Mouse (Mus musculus) spleen, postnatal 10 days (tissue): ENCODE measurements around the gene Phf2.
A peak's percentile ranks its signal among the peaks of the same experiment; 100 is the strongest.

ENCODE experiments used
- DNase-seq, 2 experiments: peaks; one replicate each; pipeline ENCODE4 v3.0.0; 2021 to 2022; ENCODE audit warnings: low spot score in 2 of 2

Phf2 gene

GRCm38 (mm10) chr13:48870771-48871731 is at the start of gene Phf2:
Phf2 (minus strand) TSS chr13:48871119.
- peak; percentile 53 to 71 for DNase-seq

DNA sequence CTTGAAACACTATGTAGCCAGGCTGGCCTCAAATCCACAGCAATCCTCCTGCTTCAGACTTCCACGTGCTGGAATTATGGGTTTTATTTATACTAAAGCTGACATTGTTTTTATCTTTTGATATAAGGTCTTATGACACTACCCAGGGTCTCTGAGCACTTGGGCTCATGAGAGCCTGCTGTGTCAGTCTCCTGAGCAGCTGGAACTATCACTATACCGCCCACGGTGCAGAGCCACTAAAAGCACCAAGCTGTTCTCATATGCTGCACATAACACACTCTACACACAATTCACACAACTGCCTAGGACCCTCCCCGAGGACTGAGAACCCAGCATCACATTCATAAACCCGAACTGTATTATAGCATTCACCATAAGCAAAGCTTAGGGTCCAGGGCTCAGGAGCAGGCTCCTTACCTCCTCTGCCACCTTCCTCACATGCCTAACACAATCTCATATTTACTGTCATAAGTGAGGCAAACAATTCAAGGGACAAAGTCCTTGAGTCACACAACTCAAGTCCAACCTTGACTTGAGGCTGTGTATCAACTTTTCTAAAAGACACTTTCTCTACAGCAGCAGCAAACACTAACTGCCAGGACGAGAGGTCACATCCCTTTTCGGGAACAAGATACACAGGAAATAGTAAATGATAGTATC is 49.0 kb upstream of the Phf2 start:
- DNase-seq: no peak

GRCm38 (mm10) chr13:48917113-48917599 is 46.2 kb upstream of the Phf2 start:
- DNase-seq: no peak

DNA sequence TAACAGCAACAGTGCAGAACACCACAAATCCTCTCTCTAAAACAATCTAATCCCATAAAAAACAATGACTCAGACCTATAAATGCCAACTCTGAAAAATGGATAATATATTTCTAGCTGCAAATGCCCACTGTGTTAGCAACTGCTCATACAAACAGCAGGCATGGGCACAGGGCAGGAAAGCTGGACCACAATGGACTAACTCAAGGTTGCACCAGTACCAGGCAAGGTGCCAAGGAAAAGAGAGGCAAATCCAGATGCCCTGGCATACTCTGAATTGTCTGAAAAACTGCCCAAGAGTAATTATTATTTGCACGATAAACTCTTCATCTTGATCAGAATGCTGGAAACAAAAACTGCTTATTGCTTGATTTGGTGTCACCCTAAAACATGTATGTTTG is 42.8 kb upstream of the Phf2 start:
- DNase-seq: no peak

DNA sequence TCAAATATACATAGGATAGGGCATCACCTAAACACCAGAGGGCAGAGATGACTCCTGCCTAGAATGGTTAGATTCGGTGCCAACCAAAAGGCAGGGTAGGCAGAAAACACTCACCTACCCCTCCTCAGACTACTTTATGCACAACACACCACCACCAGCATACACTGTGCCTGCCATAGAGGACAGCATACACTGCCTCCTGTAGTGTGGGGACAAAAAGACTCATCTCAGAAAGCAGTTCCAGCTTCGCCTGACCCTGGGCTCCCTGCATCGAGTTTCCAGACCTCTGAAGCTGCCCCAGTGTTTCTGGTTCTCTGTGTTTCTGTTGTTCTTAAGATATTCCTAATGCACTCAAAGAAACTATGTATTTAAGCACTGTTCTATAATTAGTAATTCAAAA is 42.2 kb upstream of the Phf2 start:
- no peak for DNase-seq

DNA sequence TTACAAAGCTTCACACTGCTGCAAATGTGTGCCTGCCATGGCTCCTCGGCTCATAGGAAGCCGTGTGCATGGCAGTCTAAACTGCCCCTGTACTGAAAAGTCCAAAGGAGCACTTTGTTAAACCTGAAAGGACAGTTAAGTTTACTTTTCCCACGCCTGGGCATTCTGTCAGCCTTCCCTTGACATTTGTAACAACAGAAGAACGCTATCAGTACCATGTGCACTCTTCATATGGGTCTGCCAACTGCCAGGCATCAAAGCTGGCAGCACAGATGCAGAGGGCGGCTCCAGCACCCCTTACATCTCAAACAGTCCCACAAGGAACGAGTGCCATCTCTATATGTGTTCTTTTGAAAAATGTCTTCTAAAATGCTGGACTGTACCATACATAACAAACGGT is 40.5 kb upstream of the Phf2 start:
- no peak for DNase-seq

- DNase-seq: no peak
These were observed 34.5 kb upstream of the Phf2 start for GRCm38 (mm10) chr13:48905458-48905857.

- DNase-seq: no peak
These were observed 24.5 kb upstream of the Phf2 start for GRCm38 (mm10) chr13:48895376-48895775.

DNA sequence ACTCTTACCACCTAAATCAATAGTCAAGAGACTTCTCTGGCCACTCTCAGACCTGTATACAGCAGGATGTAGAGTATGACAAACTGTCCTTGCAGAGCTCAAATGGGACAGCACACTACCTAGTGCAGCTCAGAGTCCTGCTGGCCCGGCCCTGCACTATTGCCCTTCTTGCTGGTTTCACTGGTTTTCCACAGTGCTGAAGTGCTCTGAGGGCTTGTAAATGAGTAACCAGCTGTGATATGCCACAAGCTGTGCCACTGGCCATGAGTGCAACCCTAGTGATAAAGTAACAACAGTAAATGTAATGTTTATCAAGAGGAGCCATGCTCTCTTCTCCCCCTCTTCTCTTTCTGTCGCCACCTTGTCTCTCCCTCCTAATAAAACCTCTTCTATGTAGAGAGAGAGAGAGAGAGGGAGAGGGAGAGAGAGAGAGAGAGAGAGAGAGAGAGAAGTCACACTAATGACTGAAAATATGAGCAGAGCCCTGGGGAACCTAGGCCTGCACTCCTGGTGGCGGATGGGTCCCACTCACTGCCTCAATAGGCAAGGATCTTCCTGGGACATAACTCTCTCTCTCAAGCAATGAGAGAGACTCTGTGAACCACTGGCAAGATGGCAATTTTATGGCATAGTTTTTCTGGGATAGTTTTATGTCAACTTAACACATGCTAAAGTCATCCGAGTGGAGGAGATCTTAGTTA is 19.5 kb upstream of the Phf2 start:
- no peak for DNase-seq

DNA sequence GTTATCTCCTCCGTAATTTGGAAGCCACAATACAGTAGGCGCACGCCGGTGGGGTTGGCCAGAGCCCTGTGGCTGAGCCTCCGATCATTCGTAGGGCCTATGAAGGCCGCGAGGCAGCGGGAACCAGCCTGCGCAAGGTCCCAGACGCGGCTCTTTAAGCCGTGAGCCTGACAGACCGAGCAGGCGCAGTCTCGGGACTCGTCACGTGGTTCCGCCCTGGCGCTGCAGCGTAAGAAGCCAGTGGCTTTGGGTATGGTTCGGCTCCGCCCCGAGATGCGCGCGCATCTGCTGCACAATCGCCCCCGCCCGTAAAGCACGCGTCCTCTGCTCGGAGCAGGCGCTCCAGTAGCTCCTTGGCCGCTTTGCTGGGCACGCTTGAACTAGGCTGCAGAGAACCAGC is 7.6 kb upstream of the Phf2 start:
- DNase-seq: peak; percentile 95 to 99

DNA sequence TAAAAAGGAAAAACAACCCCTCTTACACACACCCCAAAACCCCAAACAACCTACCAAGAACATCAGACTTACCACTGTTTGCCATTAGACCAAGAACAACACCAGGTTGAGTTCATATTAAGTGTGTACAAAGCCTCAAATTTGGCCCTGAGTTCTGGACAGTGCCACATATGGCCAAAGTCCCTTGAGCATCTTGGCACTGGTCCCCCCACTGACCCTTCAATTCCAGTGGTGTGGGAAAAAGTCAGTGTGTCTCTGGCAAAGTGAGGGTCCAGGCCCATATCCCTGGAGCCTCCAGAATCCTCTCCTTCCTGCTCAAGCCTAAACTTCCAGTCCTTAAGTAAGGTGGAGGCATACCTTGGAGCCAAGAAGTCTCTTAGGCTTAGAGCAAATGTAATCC is 6.9 kb upstream of the Phf2 start:
- no peak for DNase-seq

DNA sequence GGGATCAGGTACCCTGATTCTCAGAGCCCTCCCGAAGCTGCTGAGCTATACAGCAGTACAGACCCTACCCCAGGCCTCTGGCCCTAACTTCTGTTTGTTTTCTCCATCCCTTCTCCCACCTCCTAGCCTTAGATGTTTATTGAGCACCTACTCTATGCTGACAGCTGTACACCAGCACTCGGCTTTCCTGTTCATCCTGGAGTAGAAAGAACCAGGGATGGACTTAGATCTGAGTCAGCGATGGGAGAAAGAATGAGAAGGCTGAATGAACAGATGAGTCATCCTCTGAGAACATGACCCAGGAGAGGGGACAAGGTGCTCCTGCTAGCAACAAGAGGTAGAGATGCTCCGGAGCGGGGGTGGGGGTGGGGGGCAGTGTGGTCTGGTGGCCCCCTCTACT is 1.8 kb upstream of the Phf2 start:
- DNase-seq: no peak

DNA sequence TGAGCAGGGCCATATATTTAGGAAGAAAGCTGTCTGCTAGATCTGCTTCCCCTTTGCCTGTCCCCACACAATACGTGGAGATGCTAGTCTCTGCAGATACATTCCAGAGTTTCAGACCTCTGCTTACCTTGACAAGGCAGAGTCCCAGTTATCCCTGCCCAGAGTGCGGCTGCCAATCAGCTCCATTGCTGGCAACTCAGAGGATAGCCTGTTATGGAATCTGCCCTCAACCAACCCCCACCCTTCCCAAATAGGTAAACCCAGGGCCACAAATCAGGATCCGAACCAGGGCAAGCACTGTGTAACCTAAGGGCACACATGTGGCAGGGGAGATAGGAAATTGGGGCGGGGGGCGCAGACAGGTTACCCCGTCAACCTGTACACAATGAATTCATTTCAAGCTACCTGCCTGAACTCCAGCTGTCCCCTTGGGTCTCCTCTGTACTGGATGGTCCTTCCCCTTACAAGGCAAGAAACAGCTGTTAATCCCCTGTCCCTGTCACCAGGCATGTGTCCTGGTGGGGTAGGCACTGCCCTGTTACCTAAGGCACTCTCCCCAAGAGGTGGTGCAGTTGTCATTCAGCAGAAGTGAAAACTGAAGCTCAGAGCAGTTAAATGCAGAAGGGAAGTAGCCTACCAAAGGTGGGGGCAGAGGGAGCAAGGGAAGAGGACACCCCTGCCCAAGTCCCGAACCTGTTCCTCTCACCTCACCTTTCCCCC is 1.1 kb upstream of the Phf2 start:
- peak in 1 of 2 experiments; percentile 40 for DNase-seq

DNA sequence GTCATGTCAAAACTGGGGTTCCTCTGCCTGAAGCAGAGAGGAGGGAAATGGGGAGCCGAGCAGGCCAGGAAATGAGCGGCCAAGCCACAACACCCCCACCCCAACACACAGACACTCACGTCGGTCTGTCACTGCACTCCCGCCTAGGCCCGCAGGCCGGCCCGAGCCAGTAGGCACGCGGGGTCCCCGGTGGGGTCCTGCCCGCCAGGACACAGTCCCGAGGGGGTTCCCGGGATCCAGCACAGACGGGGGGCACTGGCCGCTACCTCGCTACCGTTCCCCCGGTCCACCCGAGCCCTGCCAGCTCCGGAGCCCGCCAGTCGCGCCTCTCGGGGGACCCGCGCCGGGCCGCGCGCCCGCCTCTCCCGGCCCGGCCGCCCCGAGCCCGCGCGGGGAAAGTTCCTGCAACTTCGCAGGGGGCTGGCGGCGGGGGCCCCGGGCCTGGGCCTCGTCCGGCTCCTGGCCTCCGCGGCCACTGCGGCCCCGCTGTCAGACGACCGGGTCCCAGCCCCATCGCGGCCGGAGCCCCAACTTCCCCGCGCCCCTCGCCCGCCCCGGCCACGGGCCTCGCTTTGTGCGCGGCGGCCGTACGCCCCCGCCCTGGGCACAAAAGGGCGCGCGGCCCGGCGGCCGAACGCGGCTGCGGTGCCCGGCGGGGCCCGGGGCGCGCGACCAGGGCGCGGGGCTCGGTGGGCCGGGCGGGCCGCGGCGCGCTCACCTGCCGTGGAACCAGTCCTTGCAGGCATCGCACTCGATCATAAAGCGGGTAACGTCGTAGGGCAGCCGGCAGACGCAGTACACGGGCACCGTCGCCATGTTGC is 759 bp downstream of the Phf2 start:
- DNase-seq: peak; percentile 67 to 76

- peak in 1 of 2 experiments; percentile 37 for DNase-seq
These were observed 1.3 kb downstream of the Phf2 start for GRCm38 (mm10) chr13:48869600-48869949.

- no peak for DNase-seq
These were observed 1.8 kb downstream of the Phf2 start for GRCm38 (mm10) chr13:48869088-48869487.

DNA sequence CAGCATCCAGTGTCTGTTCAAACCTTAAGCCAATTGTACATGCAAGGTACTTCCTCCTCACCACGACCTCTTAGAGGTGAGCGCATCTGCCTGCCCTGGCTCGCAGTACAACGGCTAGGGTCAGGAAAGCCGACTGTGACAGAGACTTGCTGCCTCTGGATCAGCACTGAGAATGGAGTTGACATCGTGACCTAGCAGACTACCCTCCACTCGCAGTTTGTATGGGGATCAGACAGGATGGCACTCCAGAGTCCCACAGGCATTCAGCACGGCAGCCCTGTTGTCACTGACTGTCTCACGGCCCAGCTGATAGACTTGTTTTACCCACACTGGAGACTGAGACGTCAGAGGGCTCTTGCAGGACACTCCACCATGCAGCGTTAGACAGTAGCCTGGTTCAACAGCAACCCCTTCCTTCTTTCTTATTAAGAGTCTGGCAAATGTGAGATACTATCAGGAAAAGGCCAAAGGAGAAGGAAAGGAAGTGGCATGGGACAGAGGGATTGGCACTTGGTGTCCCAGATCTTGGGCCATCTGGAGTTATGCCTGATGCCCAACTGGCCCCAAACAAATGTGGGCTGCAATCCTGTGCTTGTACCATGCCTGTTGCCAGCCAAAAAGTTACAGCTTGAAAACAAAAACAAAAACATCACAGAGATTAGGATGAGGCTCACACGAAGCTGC is 6.1 kb downstream of the Phf2 start:
- no peak for DNase-seq

GRCm38 (mm10) chr13:48863556-48863955 is 7.4 kb downstream of the Phf2 start:
- DNase-seq: no peak

DNA sequence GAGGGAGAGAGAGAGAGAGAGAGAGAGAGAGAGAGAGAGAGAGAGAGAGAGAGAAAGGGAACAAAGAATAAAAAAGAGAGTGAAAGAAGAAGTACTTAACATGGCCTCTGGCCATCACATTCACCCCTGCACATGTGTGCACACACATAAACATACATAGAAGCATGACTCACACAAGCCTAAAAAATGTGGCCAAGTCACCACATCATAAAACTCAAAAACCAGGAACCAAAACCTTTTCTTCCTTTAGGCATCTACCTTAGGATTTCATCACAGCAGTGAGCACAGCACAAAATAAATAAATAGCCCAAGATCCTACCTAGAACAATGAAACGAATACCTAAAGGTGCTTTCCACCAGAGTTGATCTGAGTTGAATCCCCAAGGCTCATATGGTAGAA is 9.0 kb downstream of the Phf2 start:
- no peak for DNase-seq

DNA sequence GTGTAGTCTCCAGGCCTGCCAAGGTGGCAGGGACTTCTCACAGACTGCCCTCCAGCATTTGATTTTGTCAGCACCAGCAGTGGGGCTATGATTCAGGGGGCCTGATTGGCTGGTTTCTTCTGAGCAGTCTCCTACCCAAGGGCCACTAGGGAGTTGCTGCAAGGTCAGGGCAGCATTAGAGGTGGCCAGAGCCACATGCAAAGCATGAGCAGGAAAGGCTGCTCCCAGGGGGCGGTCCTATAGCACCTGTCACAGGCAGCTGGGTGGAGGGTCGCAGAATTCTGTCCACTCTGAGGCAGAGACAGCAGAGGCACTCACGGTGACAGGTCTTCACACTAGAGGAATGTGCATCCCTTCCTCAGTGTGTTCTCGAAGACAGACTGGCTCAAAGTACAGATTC is 12.1 kb downstream of the Phf2 start:
- DNase-seq: peak in 1 of 2 experiments; percentile 39
